Mouse (Mus musculus) olfactory bulb, adult 2 months (tissue): ENCODE data around the gene Chrng.

Experiments used
- CTCF ChIP-seq: fragments of 200-500 bp; IDR thresholded peaks from 2 replicates; pipeline ENCODE4 v1.5.1; 2012; ENCODE audit warnings: low read depth, mild to moderate bottlenecking, low read length, moderate library complexity; ENCODE audit not compliant: insufficient read depth
- POLR2A ChIP-seq: fragments of 200-500 bp; IDR thresholded peaks from 2 replicates; pipeline ENCODE4 v1.6.1; 2012; ENCODE audit warnings: mild to moderate bottlenecking, low read depth, low read length, moderate library complexity; ENCODE audit not compliant: insufficient read depth

GRCm38 (mm10) chr1:87164796-87165184, 39.7 kb upstream of the Chrng start:
- TF ChIP-seq POLR2A: no peak
- TF ChIP-seq CTCF: no peak
